Mouse (Mus musculus): ENCODE results near the gene Ccdc42. TPM values are rescaled to one million over a fixed set of nuclear protein-coding genes. Genes with fewer than 3 reads are reported as not detected.

Ccdc42 gene
- total RNA-seq (2023) = not detected

GRCm38 (mm10) chr11:68586721-68587120 lies at the start of gene Ccdc42:
TSS of gene Ccdc42 (plus strand) at chr11:68587021.

GRCm38 (mm10) chr11:68555918-68556584 lies 30.8 kb upstream of the Ccdc42 start, which contains the start of gene Mfsd6l:
TSS of gene Mfsd6l (plus strand) at chr11:68556186.

Other genes starting within 250 kb of the Ccdc42 start
- gene Ntn1, start 186.2 kb upstream of the Ccdc42 start, total RNA-seq (2023) = 0.41 TPM
- 273 TPM for gene Pik3r5, start 154.9 kb upstream of the Ccdc42 start, total RNA-seq (2023)
- gene Pik3r6, start 84.0 kb upstream of the Ccdc42 start, total RNA-seq (2023) = 0.47 TPM
- not detected for gene Mfsd6l, start 30.8 kb upstream of the Ccdc42 start, total RNA-seq (2023)
- gene Myh10, start 104.5 kb downstream of the Ccdc42 start, total RNA-seq (2023) = 2.2 TPM